Mouse (Mus musculus) liver, embryonic 14.5 days (tissue): ENCODE measurements around the gene Prepl.

Experiments used
- CTCF ChIP-seq: IDR thresholded peaks from 2 replicates; pipeline ENCODE4 v1.5.1; 2016; ENCODE audit warnings: antibody characterized with exemption, low read depth, control low read depth
- EP300 ChIP-seq: IDR thresholded peaks from 2 replicates; pipeline ENCODE4 v1.6.1; 2016; ENCODE audit warnings: antibody characterized with exemption, low read depth

GRCm38 (mm10) chr17:85020343-85020742 lies 69.7 kb downstream of the Prepl start:
- TF ChIP-seq EP300 (no peak), CTCF (no peak)
